Mouse (Mus musculus): Measurements from ENCODE around the gene Kctd6. TPM values are rescaled to one million over a fixed set of nuclear protein-coding genes. Genes with fewer than 3 reads are reported as not detected.
"Not testable (repeated sequence)": the region's sequence is repeated elsewhere in the genome, so short reads cannot be mapped to it uniquely, and the experiment has no call there.

The Kctd6 gene
- polyA plus RNA-seq, 1 experiment from 2014 or later: 5.4 TPM

DNA sequence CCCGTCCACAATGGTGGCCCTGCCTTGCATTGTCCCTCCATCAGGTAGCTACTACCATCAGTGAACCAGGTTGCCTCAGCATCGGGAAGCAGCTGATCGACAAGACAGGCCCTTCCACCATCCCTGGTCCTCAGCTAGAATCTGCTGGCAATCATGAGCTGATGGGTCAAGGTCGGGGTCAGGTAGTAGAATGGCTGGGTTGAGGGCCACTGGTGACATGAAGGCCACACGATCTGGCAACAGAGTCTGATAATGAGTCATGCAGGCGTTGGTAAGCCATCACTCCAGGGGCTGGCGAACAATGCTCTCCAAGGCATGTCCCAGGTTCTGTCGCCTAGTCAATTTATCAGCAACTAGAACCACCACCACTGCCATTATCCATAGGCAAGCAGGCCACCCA lies 57.3 kb downstream of the Kctd6 start:
- H3K4me3 ChIP-seq (ENCODE audit: low read length); ATAC-seq; H3K9me3 ChIP-seq (ENCODE audit: control insufficient read depth, low read length); H3K9ac ChIP-seq (ENCODE audit: low read depth, low read length); H3K36me3 ChIP-seq (ENCODE audit: control insufficient read depth, insufficient read depth, low read length); H3K4me1 ChIP-seq (ENCODE audit: control insufficient read depth, insufficient read depth, low read depth, low read length); H3K27ac ChIP-seq (ENCODE audit: low read depth, low read length); H3K4me2 ChIP-seq (ENCODE audit: low read length); H3K27me3 ChIP-seq (replicated peaks; ENCODE audit: control insufficient read depth, insufficient read depth, low read length): not testable (repeated sequence)
- WGBS: 89% methylated on average over 8 of the region's 8 CpGs

Other genes with a start within 250 kb of the Kctd6 start
- gene Dnase1l3, start 219.6 kb upstream of the Kctd6 start, polyA plus RNA-seq (2015; fragmentation: Nextera tagmentation; extraction: Ambion mirVana): 0.05 and 0.08 TPM in 2 replicates
- gene Abhd6, start 211.2 kb upstream of the Kctd6 start, polyA plus RNA-seq (2015; fragmentation: Nextera tagmentation; extraction: Ambion mirVana): 39.3 and 42.5 TPM in 2 replicates
- gene Rpp14, start 133.8 kb upstream of the Kctd6 start, polyA plus RNA-seq (2015; fragmentation: Nextera tagmentation; extraction: Ambion mirVana): 50.1 and 50.8 TPM in 2 replicates
- gene Pxk, start 115.9 kb upstream of the Kctd6 start, polyA plus RNA-seq (2015; fragmentation: Nextera tagmentation; extraction: Ambion mirVana): 67.9 and 70.4 TPM in 2 replicates
- gene Pdhb, start 41.1 kb upstream of the Kctd6 start, polyA plus RNA-seq (2015; fragmentation: Nextera tagmentation; extraction: Ambion mirVana): 274 and 298 TPM in 2 replicates
- 0.09 and 0.23 TPM in 2 replicates for gene Acox2, start 45.2 kb downstream of the Kctd6 start, polyA plus RNA-seq (2015; fragmentation: Nextera tagmentation; extraction: Ambion mirVana)
- 0.89 and 1.2 TPM in 2 replicates for gene Fam107a, start 103.9 kb downstream of the Kctd6 start, polyA plus RNA-seq (2015; fragmentation: Nextera tagmentation; extraction: Ambion mirVana)
- not detected in 2 replicates for gene Oit1, start 164.6 kb downstream of the Kctd6 start, polyA plus RNA-seq (2015; fragmentation: Nextera tagmentation; extraction: Ambion mirVana)

All from hindbrain, embryonic 16.5 days (tissue).